Mouse (Mus musculus) heart, adult 2 months (tissue): ENCODE data around the gene Slc35c2. TPM values are rescaled to one million over a fixed set of nuclear protein-coding genes. Genes with fewer than 3 reads are reported as not detected.

Experiments used
- DNase-seq, 2 experiments: peaks; one replicate each; pipeline ENCODE4 v3.0.0; 2021
- H3K27ac ChIP-seq: fragments of 200-600 bp; 2 replicates; pipeline ENCODE4 v1.8.1; 2022
- H3K27me3 ChIP-seq: fragments of 200-500 bp; 2 replicates; pipeline ENCODE4 v1.6.1; 2012; ENCODE audit warnings: mild to moderate bottlenecking, low read length, inconsistent platforms, mixed read lengths; ENCODE audit not compliant: control insufficient read depth, insufficient read depth
- H3K36me3 ChIP-seq: fragments of 200-500 bp; 2 replicates; pipeline ENCODE4 v1.6.1; 2012; ENCODE audit warnings: low read length, inconsistent platforms; ENCODE audit not compliant: control insufficient read depth, insufficient read depth
- H3K4me1 ChIP-seq: fragments of 200-500 bp; 2 replicates; pipeline ENCODE4 v1.6.1; 2011; ENCODE audit warnings: low read length; ENCODE audit not compliant: control insufficient read depth, insufficient read depth
- H3K4me3 ChIP-seq: fragments of 200-600 bp; 2 replicates; pipeline ENCODE4 v1.8.1; 2022
- H3K79me2 ChIP-seq: fragments of 200-500 bp; replicated peaks from 2 replicates; pipeline ENCODE4 v1.6.1; 2012; ENCODE audit warnings: mild to moderate bottlenecking, inconsistent platforms, low read length, moderate library complexity, mixed read lengths; ENCODE audit not compliant: control insufficient read depth, insufficient read depth
- H3K9ac ChIP-seq: fragments of 200-500 bp; 2 replicates; pipeline ENCODE4 v1.6.1; 2012; ENCODE audit warnings: low read depth, mild to moderate bottlenecking, control low read depth, inconsistent platforms, low read length, mixed read lengths
- CTCF ChIP-seq: fragments of 200-600 bp; IDR thresholded peaks from 2 replicates; pipeline ENCODE4 v1.8.1; 2022; ENCODE audit warnings: antibody characterized with exemption, mild to moderate bottlenecking, moderate library complexity
- EP300 ChIP-seq: fragments of 200-500 bp; IDR thresholded peaks from 2 replicates; pipeline ENCODE4 v1.6.1; 2011; ENCODE audit warnings: low read depth, low read length, control low read depth; ENCODE audit not compliant: insufficient read depth
- POLR2A ChIP-seq: fragments of 200-500 bp; IDR thresholded peaks from 2 replicates; pipeline ENCODE4 v1.6.1; 2011; ENCODE audit warnings: mild to moderate bottlenecking, low read depth, low read length, control low read depth; ENCODE audit not compliant: insufficient read depth
- WGBS: fragments of 180-500 bp; shearing (Covaris S2); methylation state at CpG from one replicate; pipeline ENCODE4 v1.1.7; 2018; 5-methylcytosine and 5-hydroxymethylcytosine counted together
- intact Hi-C: fragments of 180-260 bp; cut with DNase I; formaldehyde crosslinking; loops from one replicate; pipeline ENCODE4 v1.15.1; 2025
- polyA plus RNA-seq: library from polyadenylated mRNA; depleted of rRNA; stranded (reverse); fragments of >200 nt; gene quantifications from 2 replicates; pipeline ENCODE4 v1.2.3, GENCODE M21; 2012
- total RNA-seq, 2 experiments: library from RNA; stranded (reverse); gene quantifications; 2 replicates each; pipeline ENCODE4 v1.2.3; 2021

Slc35c2 gene
- total and polyA plus RNA-seq, 3 experiments: 15.9 to 46.4 (median 18.1) TPM

GRCm38 (mm10) chr2:165321981-165322735 lies 34.5 kb upstream of the Slc35c2 start:
- Histone ChIP-seq H3K4me3 (no peak overlapping the region), H3K36me3 (no peaks in the 10 kb centered on the region), H3K27me3 (no peaks in the 10 kb centered on the region), H3K9ac (no peak overlapping the region), H3K27ac (peak overlapping the region; percentile 81), H3K79me2 (peaks cover 3% of the 10 kb centered on the region), H3K4me1 (peaks cover 56% of the 10 kb centered on the region)
- no peak for DNase-seq
- intact Hi-C loops: no loop called here
- WGBS: 69% methylated on average over 22 of the region's 22 CpGs
- TF ChIP-seq CTCF (no peak), POLR2A (no peak), EP300 (no peak)

GRCm38 (mm10) chr2:165321381-165321888 lies 33.8 kb upstream of the Slc35c2 start:
- WGBS: 22% methylated on average over 8 of the region's 8 CpGs
- TF ChIP-seq CTCF: peak; percentile 17; the same call in 1 of the 2 replicates
- TF ChIP-seq POLR2A: no peak
- TF ChIP-seq EP300: no peak
- no peaks in the 10 kb centered on the region for H3K36me3 ChIP-seq
- DNase-seq: peak in 1 of 2 experiments; percentile 39
- H3K27me3 ChIP-seq: no peaks in the 10 kb centered on the region
- H3K9ac ChIP-seq: peak overlapping the region; percentile 42; the same call in 1 of the 2 replicates
- intact Hi-C loops: no loop called here
- H3K79me2 ChIP-seq: peaks cover 3% of the 10 kb centered on the region
- peak overlapping the region; percentile 81 for H3K27ac ChIP-seq
- peaks cover 59% of the 10 kb centered on the region for H3K4me1 ChIP-seq
- H3K4me3 ChIP-seq: peak overlapping the region; percentile 4; the same call in 1 of the 2 replicates

GRCm38 (mm10) chr2:165320531-165321150 lies 33.0 kb upstream of the Slc35c2 start:
- H3K4me3 ChIP-seq: peak overlapping the region; percentile 4
- peak; percentile 67 to 81 for DNase-seq
- TF ChIP-seq CTCF: peak; percentile 40
- 0 out of 2 replicates have a peak, but pooled peaks have one; percentile 42 for TF ChIP-seq EP300
- 0 out of 2 replicates have a peak, but pooled peaks have one; percentile 36 for TF ChIP-seq POLR2A

GRCm38 (mm10) chr2:165319503-165319902 lies 31.8 kb upstream of the Slc35c2 start:
- 18% methylated on average over 4 of the region's 4 CpGs for WGBS
- TF ChIP-seq POLR2A (no peak), CTCF (no peak), EP300 (no peak)
- no peak for DNase-seq
- no peak overlapping the region for H3K9ac ChIP-seq
- intact Hi-C loops: no loop called here
- no peaks in the 10 kb centered on the region for H3K36me3 ChIP-seq
- H3K79me2 ChIP-seq: no peaks in the 10 kb centered on the region
- H3K4me1 ChIP-seq: peaks cover 52% of the 10 kb centered on the region
- peak overlapping the region; percentile 22 for H3K27ac ChIP-seq
- no peak overlapping the region for H3K4me3 ChIP-seq
- H3K27me3 ChIP-seq: no peaks in the 10 kb centered on the region

More at GRCm38 (mm10) chr2:165320531-165321150, 33.0 kb upstream of the Slc35c2 start:
- Histone ChIP-seq H3K9ac (0 out of 2 replicates have a peak overlapping the region, but pooled peaks have one; percentile 11), H3K27ac (peak overlapping the region; percentile 81), H3K27me3 (no peaks in the 10 kb centered on the region), H3K79me2 (no peaks in the 10 kb centered on the region), H3K4me1 (peaks cover 58% of the 10 kb centered on the region), H3K36me3 (no peaks in the 10 kb centered on the region)
- intact Hi-C loops: no loop called here
- 23% methylated on average over 12 of the region's 12 CpGs for WGBS

GRCm38 (mm10) chr2:165318941-165319340 lies 31.3 kb upstream of the Slc35c2 start:
- WGBS: 75% methylated on average over 7 of the region's 7 CpGs
- H3K27me3 ChIP-seq: no peaks in the 10 kb centered on the region
- H3K79me2 ChIP-seq: no peaks in the 10 kb centered on the region
- peaks cover 51% of the 10 kb centered on the region for H3K4me1 ChIP-seq
- no peak overlapping the region for H3K27ac ChIP-seq
- no peaks in the 10 kb centered on the region for H3K36me3 ChIP-seq
- TF ChIP-seq EP300 (no peak), CTCF (no peak), POLR2A (no peak)
- no peak overlapping the region for H3K4me3 ChIP-seq
- no peak overlapping the region for H3K9ac ChIP-seq
- intact Hi-C loops: no loop called here
- no peak for DNase-seq
